Mouse (Mus musculus) lung, postnatal 0 days (tissue): Measurements from ENCODE around the gene Tmsb4x.

ENCODE experiments used
- CTCF ChIP-seq: IDR thresholded peaks from 2 replicates; pipeline ENCODE4 v1.5.1; 2016; ENCODE audit warnings: antibody characterized with exemption, mild to moderate bottlenecking
- EP300 ChIP-seq: IDR thresholded peaks from 2 replicates; pipeline ENCODE4 v1.6.1; 2016; ENCODE audit warnings: antibody characterized with exemption, mild to moderate bottlenecking, control low read depth

GRCm38 (mm10) chrX:167172256-167172655 is 36.9 kb downstream of the Tmsb4x start:
- TF ChIP-seq CTCF, result no peak
- no peak for TF ChIP-seq EP300
